Mouse (Mus musculus) lung, postnatal 0 days (tissue): ENCODE measurements around the gene Upb1.

Source experiments
- CTCF ChIP-seq: IDR thresholded peaks from 2 replicates; pipeline ENCODE4 v1.5.1; 2016; ENCODE audit warnings: antibody characterized with exemption, mild to moderate bottlenecking
- EP300 ChIP-seq: IDR thresholded peaks from 2 replicates; pipeline ENCODE4 v1.6.1; 2016; ENCODE audit warnings: antibody characterized with exemption, mild to moderate bottlenecking, control low read depth

DNA sequence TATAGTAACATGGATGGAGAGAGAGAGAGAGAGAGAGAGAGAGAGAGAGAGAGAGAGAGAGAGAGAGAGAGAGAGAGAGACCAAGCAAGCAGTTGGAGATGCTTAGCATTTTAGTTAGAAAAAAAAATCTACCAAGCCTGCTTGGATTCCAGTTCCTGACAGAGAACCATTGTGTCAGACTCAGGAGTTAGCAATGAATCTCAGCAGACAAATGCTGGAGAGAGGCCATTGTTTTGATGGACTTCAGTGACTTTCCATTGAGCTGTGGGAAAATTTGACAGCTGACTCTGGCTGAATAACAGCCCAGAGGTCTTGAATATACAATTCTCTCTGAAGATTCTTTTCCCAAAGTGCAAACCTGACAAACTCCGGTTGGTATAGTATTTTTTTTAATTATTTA is 56.9 kb downstream of the Upb1 start:
- TF ChIP-seq EP300 = no peak
- no peak for TF ChIP-seq CTCF
